Mouse (Mus musculus) c-Kit-positive CD71-positive TER-119-negative erythroid progenitor cells, embryonic 14.5 days (primary cell): ENCODE measurements around the gene Sfrp4.
"Not testable (repeated sequence)": the region's sequence is repeated elsewhere in the genome, so short reads cannot be mapped to it uniquely, and the experiment has no call there.

Source experiments
- DNase-seq: peaks from one replicate; pipeline ENCODE4 v3.0.0-alpha.2; 2013; ENCODE audit warnings: low read depth

Sfrp4 gene

DNA sequence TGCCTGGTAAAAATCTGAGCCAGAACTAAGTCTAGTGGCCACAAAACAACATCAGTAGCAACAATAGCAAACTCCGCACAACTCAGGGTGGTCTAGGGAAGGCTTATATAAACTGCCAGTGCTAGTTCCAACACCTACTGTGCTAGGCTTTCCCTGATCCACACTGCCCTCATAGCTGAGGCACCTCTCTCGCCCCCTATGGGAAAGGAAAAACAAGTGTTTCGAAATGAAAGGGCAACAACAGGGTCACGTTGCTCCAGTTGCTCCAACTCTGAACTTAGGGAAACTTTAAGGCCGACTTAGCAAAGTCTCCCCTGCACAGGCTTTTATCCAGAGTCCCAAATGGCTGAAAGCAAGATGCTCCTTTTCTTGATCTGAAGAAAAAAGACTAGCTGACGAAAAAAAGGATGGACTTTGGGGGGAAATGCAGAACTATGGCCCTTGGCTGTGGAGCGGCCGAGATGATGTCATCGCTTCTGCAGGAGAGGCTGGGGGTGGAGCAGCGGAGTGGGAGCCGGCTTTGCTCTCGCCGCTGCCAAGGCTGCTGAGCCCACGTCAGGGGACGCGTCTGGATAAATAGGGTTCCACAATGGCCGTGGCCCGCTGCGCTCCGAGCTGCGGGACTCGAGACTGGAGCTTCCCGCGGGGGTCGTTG lies at the start of gene Sfrp4:
Sfrp4 (plus strand) TSS at position 532 of the 655 bp plus-strand sequence.
- DNase-seq: no peak

DNA sequence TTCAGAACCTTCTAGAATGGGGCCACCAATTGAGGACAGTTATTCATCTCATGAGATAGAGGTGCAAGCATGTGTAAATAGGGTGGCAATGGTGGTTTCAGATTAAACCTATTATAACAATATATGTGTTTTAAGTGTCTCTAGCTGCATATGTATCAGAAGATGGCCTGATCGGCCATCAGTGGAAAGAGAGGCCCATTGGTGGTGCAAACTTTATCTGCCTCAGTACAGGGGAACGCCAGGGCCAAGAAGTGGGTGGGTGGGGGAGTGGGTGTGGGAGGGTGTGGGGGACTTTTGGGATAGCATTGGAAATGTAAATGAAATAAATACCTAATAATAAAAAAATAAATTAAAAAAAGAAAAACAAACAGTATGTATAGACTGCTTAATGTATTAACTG lies 48.2 kb upstream of the Sfrp4 start:
- DNase-seq: not testable (repeated sequence)

DNA sequence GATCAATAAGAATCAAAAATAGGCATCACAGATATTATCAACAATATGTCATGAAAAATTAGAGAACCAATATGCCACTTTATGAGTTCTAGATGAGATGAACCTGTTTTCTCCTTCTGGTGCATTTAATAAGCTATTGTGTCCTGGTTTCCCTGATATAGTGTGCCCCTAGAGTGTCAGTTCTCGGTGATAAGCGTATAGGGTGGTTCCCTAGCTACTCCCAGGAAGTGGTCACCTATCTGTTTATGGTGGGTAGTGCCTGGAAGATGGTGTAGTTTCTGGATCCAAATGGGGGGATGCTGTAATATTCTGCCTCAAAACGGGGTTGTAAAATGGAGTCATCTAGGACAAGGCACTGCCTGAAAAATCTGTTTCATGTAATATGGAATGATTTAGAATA lies 47.0 kb upstream of the Sfrp4 start:
- peak; percentile 16 for DNase-seq

- DNase-seq: no peak
These were observed 31.7 kb upstream of the Sfrp4 start for GRCm38 (mm10) chr13:19590996-19591759.

DNA sequence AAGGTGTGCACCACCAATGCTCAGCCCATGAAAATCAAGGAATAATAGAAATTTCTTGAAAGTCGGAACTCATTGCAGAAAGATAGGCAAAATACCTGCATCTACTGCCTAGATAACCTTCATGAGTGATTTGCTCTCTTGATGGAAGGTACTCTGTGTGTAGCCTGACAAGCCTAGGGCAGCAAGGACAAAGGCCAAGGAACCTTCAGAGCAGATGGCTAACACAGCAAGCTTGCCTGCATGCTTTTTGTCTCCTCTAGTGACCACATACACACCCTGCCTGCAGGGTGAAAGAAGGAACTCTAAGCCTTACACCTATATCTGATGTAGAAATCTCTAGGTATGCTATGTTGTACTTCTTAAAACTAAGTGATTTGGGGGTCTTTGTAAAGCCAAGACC lies 27.8 kb upstream of the Sfrp4 start:
- no peak for DNase-seq

DNA sequence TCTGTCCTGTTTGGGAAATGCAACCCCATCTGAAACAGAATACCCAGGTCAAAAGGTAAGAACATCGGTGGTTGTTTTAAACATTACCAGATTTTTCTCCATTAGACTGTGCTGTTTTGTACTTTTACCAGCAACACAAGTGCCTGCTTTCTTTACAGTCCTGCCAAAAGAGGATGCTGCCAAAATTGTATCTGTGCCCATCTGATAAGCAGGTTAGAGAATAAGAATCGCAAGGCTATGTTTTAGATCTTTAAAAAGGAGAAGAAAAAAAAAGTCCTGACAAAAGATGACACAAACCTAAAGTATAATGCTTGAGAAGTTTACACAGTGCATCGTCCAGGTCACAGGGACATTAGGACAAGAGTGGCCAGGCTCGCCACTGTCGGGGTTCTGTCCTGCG lies 23.7 kb upstream of the Sfrp4 start:
- no peak for DNase-seq

GRCm38 (mm10) chr13:19602531-19602930 lies 20.4 kb upstream of the Sfrp4 start:
- no peak for DNase-seq

DNA sequence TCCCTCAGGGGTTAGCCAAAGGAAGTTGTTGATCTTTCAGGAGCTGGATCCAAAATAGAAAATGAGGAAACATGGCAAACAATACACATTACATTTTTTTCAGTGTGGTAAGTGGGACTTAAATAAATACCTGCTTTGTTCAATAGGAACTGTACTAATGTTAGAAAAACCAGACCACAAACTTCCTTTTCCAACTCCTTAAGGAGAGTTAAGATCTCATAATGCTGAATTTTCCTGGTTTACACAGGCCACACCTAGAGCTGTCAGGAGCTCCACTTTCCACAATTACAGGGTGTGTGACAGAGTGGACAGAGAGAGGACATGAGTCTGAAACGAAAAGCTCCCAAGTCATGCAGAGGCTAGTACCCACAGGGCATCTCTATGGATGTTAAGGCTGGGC lies 19.2 kb upstream of the Sfrp4 start:
- DNase-seq: no peak

DNA sequence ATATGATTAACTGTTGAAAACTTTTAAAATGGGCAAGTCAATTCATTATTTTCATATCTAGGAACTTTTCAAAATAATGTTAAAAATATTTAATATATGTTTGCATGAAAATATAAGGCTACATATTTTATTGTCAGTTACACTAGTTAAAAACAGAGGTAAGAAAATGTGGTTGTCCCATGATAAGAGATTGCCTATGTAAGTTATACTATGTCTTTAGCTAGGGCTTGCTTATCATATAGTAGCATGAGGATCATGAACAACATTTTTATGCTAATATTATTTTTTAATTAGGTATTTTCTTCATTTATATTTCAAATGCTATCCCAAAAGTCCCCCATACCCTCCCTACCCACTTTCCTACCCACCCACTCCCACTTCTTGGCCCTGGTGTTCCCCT lies 18.0 kb upstream of the Sfrp4 start:
- DNase-seq: no peak

DNA sequence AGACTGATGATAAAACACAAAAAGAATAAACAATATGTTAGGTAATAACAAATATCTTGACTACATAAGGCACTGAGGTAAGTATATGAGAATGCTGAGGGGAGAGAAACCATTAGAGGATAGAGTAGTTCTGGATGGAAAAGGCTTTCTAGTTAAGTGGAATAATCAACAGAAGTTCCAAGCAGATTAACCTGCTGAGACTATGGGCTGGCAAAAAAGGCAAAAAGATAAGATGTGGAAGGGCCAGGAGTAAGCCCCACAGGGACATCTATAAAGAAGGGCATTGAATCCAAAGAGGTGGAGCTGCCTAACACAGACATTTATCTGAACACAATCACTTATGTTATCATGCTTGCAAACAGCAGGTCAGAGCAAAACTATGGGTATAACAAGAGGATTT lies 14.8 kb upstream of the Sfrp4 start:
- DNase-seq: no peak

DNA sequence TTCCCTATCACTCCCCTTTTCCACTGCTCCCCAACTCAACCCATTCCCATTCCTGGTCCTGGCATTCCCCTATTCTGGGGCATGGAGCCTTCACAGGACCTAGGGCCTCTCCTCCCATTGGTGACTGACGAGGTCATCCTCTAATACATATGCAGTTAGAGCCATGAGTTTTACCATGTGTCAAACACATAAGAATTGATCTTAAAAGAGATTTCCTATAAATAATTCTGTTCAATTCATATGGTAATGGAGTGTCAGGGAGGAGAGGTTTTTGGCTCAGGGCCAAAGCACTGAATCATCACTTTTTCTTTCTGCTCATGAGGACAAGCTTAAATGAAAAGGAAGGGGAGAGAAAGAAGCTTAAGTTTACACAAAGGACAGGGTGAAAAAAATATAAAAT lies 10.6 kb upstream of the Sfrp4 start:
- DNase-seq: no peak

GRCm38 (mm10) chr13:19612963-19613362 lies 9.9 kb upstream of the Sfrp4 start:
- DNase-seq: no peak

GRCm38 (mm10) chr13:19613426-19613825 lies 9.5 kb upstream of the Sfrp4 start:
- DNase-seq: no peak

GRCm38 (mm10) chr13:19614311-19614710 lies 8.6 kb upstream of the Sfrp4 start:
- no peak for DNase-seq

- no peak for DNase-seq
These were observed 4.8 kb upstream of the Sfrp4 start for GRCm38 (mm10) chr13:19618081-19618480.

GRCm38 (mm10) chr13:19618841-19619215 lies 4.1 kb upstream of the Sfrp4 start:
- no peak for DNase-seq

- DNase-seq: peak; percentile 55
These were observed 3.5 kb upstream of the Sfrp4 start, which contains the start of gene Epdr1 for GRCm38 (mm10) chr13:19619216-19619927. Gene Epdr1 (minus strand): TSS chr13:19619927.

GRCm38 (mm10) chr13:19623228-19623905 lies 463 bp downstream of the Sfrp4 start:
- no peak for DNase-seq

DNA sequence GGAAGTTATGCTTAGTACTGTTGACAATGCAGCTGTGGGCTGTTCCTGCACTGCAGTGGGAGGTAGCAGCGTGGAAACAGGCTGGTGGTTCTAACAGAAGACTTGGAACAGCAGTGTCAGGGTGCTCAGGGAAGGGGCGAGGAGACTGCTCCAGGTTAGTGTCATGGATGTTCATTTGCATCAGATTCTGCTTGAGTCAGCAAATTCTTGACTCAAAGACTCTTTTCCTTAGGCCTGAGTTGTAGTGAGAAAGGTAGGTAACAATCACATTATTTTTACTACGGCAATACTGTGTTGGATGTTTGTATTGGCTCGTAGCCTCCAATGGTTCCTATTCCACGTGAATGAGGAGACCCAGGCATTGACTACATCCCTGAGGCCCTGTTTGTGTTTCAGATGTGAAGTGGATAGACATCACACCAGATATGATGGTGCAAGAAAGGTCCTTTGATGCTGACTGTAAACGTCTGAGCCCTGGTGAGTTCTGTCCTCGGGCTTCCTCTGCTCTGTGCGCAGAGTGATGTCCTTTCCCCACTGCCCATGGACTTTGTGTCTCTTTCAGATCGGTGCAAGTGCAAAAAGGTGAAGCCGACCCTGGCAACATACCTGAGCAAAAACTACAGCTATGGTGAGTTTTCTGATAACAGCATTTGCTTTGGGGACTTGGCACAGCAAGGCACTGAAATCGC lies 1.9 kb downstream of the Sfrp4 start:
- DNase-seq: no peak

DNA sequence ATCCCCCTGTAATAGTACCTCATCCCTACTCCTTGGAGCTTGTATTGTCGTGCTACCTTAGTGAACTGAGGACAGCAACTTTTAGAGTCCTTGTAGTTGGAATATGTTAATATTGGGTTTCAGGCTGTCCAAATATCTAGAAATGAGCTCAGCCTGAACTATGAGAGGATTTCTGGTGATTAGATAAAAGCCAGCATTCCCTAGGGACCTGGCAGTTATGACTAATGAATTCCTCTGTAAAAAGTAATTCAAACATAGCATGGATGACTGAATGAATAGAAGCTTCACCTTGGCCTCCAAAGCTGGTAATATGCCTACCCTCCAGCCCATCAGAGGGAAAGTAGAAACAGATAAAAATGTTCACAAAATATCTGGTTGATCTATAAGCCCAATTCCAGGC lies 3.6 kb downstream of the Sfrp4 start:
- no peak for DNase-seq

DNA sequence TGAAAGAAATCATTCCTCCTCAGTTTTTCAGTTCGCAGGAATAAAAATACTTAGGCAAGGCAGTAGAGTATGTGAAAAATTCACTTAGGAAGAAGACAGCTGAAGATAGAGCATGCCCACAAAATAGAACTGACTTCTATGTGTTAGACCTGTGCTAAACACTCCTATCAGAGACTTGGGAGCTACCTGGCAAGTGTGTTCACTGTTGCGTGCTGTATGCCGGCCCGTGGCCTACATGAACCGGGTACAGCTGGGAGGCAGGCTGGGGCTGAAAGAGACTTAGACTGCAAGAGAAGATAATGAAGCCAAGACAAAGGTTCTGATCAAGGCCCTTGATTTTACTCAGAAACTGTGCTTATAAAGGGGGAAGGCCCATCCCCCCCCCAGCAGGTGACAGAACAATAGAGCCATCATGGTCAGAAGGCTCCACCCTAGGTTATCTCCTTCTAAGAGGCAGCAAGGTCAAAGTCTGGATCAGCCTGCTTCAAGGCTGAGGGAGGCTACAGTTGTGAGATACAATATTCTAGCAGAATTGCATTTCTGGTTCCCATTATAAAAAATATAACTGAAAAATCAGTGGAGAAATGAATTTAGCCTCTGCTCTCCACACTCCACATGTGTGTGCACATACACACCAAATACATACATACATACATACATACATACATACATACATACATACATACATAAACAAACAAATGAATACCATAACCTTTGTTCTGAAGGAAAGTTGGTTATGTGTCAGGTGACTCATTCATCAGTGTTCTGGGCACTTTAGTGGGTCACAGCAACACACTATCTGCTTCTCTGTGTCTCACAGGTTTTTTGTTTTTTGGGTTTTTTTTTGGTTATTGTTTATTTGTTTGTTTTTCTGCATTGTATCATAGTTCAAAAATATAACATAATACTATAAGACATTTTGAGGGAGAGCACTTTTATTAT lies 8.1 kb downstream of the Sfrp4 start:
- DNase-seq: no peak
